Mouse (Mus musculus): ENCODE data around the gene Lasp1.

DNA sequence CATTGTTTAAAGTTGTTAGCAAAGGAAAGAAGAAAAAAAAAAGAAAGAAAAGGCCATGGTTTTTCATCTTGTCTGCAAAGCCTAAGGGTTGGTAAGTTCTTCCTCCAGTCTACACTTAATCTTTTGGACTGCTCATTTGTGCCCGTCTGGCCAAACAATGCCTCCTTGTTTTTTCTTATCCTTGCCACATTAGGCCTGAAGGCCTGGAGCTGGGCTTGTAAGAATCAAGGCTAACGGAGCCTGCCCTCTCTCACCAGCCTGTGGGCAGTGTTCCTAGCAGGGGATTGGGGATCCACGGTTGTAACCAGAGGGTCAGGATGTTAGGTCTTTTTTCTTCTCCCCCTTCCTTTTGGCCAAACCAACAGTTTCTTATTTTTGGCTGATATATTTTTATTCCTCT, 12.2 kb downstream of the Lasp1 start:
- TF ChIP-seq POLR2A (IDR thresholded peaks at IDR 0.05; ENCODE audit: control insufficient read depth, extremely low read depth, insufficient read depth, low read length, poor library complexity) (no peak), CTCF (IDR thresholded peaks at IDR 0.05; ENCODE audit: borderline replicate concordance, control insufficient read depth, extremely low read depth, insufficient read depth, low read length, poor library complexity) (no peak)

All from thymus, adult 2 months (tissue).